Mouse (Mus musculus): ENCODE measurements around the gene Ank2. TPM values are rescaled to one million over a fixed set of nuclear protein-coding genes. Genes with fewer than 3 reads are reported as not detected.

Gene Ank2
- polyA plus RNA-seq, 1 experiment from 2014 or later, result 27.6 TPM

DNA sequence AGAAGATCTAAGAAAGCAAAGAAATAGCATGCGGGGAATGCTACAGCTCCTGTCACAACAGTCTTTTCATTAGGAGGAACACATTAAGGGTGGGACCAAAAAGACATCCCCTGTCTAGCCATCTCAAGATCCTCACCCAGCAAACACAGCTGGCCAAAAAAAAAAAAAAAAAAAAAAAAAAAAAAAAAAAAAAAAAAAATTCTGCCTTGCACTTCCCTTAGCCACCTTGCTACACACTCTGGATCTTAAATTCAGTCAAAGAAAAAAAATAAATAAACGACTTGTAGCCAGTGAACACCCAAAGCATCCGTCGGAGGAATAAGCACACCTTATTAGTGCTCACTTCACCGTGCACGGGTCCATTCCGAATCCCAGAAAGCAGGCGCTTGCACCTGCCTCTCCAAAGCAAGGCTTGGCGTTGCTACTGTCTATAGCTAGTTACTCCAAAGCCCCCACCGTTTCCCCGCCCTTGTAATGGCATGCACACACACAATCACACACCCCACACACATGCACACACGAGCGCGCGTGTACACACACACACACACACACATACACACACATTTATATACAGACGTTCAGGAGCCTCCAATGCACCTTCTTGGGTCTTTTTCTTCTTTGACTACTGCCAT, 273.9 kb downstream of the Ank2 start:
- Histone ChIP-seq H3K4me1 (replicated peaks) (peaks cover 16% of the 10 kb centered on the region), H3K9me3 (no peaks in the 10 kb centered on the region), H3K4me3 (replicated peaks) (peak overlapping the region; percentile 31), H3K27ac (no peak overlapping the region), H3K27me3 (peaks cover 12% of the 10 kb centered on the region), H3K4me2 (peak overlapping the region; percentile 64), H3K36me3 (no peaks in the 10 kb centered on the region), H3K9ac (replicated peaks) (no peak overlapping the region)
- 0 out of 2 replicates have a peak, but pooled peaks have one; percentile 43 for ATAC-seq (ENCODE audit: insufficient number of reproducible peaks, insufficient read depth, low FRiP score, low TSS enrichment, low read depth)
- WGBS, result 19% methylated on average over 16 of the region's 16 CpGs

DNA sequence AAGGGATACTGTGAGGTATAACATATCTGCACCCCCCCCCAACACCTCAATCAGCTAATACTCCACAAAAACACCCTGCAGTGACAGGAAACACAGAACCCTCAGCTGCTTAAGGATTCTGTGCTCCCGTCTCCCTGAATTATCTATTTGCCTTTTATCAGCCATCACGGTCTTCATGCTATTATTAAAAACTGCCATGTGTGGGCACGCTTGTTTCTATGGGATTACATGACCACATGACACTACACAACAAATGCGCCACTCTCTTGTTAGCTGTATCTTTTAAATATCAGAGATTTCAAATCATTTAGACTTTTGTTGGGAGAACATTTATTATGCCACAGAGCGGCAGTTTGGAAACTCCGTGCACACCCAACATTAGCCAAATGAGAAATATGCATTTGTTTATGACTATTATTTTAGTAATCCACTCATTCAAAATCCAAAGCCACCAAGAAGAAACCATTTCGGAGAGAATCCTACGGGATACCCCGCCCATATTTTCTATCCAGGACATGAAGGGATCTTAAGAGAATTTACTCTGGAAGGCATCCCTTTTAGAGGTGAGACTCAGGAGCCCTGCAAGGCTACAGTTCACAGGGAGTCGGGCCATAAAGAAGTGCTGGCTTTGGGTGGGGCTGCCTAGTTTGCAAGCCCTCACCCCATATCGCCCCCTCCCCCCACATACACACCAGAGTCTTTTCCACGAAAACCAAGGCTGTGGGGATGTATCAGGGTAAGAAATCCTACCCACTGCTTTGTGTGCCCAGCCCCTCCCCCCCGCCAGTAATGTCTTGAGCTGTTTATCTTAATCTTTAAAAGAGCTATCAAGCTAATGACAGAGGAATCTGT, 274.6 kb downstream of the Ank2 start:
- no peak for ATAC-seq (ENCODE audit: insufficient number of reproducible peaks, insufficient read depth, low FRiP score, low TSS enrichment, low read depth)
- Histone ChIP-seq H3K36me3 (no peaks in the 10 kb centered on the region), H3K27ac (no peak overlapping the region), H3K9me3 (no peaks in the 10 kb centered on the region), H3K4me1 (replicated peaks) (peaks cover 16% of the 10 kb centered on the region), H3K4me2 (no peak overlapping the region), H3K9ac (replicated peaks) (no peak overlapping the region), H3K27me3 (peaks cover 12% of the 10 kb centered on the region), H3K4me3 (replicated peaks) (no peak overlapping the region)
- WGBS, result 65% methylated on average over 13 of the region's 13 CpGs

DNA sequence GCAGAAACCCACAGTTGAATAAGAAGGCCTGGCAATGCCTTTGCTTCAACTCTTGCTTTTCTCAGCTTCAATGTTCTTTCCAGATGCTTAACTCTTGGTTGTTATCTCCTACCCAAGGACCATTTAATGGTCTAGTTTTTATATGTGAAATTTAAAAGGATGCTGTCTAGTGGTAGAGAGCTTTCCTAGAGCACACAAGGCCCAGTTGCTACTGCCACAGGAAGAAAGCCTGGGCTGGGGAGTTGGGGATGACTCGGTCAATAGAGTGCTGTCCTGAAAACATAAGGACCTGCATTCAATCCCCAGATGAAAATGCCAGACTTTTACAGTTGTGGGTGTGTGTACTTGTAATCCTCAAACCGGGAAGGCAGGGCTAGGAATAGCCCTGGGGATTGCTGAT, 277.1 kb downstream of the Ank2 start:
- 83% methylated on average over 2 of the region's 2 CpGs for WGBS
- H3K4me2 ChIP-seq, result no peak overlapping the region
- H3K27ac ChIP-seq, result no peak overlapping the region
- H3K4me3 ChIP-seq (replicated peaks), result no peak overlapping the region
- no peak overlapping the region for H3K9ac ChIP-seq (replicated peaks)
- ATAC-seq (ENCODE audit: insufficient number of reproducible peaks, insufficient read depth, low FRiP score, low TSS enrichment, low read depth), result no peak
- H3K9me3 ChIP-seq, result no peaks in the 10 kb centered on the region
- H3K4me1 ChIP-seq (replicated peaks), result peaks cover 16% of the 10 kb centered on the region
- no peaks in the 10 kb centered on the region for H3K36me3 ChIP-seq
- peaks cover 12% of the 10 kb centered on the region for H3K27me3 ChIP-seq

DNA sequence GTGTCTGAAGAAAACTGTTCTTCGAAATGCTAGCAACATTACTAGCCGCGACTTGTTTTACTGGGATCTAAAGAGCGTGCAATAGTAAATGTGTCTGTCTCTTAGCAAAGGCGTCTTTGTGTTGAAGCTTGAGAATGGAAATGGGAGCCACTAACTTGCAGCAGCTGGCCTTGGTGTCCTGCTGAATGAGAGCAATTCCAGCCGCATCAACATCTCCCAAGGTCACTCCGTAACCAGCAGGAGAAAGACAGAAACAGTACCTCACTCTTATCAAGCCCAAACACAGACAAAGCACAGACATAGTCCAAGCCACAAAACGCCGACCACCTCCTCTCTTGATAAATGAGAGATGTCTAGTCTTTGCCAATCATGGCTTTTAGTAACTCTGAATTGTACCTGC, 278.3 kb downstream of the Ank2 start:
- Histone ChIP-seq H3K4me2 (no peak overlapping the region), H3K4me3 (replicated peaks) (no peak overlapping the region), H3K36me3 (no peaks in the 10 kb centered on the region), H3K9me3 (no peaks in the 10 kb centered on the region), H3K27me3 (peaks cover 10% of the 10 kb centered on the region), H3K4me1 (replicated peaks) (peaks cover 9% of the 10 kb centered on the region), H3K9ac (replicated peaks) (no peak overlapping the region), H3K27ac (no peak overlapping the region)
- 91% methylated on average over 9 of the region's 9 CpGs for WGBS
- no peak for ATAC-seq (ENCODE audit: insufficient number of reproducible peaks, insufficient read depth, low FRiP score, low TSS enrichment, low read depth)

DNA sequence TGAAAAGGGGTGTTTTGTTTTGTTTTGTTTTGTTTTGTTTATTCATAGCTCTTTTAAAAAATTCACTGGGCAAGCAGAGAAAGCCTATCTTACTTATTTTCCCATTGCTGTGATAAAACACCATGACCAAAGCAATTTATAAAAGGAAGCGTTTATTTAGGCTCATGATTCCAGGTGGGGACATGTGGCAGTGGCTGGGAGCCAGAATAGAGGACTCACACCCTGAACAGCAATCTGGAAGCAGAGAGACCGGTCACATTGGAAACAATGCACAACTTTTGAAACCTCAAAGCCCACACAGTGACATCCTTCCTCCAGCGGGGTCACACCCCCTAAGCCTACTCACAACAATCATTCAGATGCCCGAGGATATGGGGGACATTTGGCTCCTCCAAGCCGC, 285.6 kb downstream of the Ank2 start:
- WGBS, result 64% methylated on average over 5 of the region's 5 CpGs
- Histone ChIP-seq H3K27me3 (no peaks in the 10 kb centered on the region), H3K4me3 (replicated peaks) (no peak overlapping the region), H3K4me1 (replicated peaks) (no peaks in the 10 kb centered on the region), H3K9ac (replicated peaks) (no peak overlapping the region), H3K9me3 (no peaks in the 10 kb centered on the region), H3K36me3 (no peaks in the 10 kb centered on the region), H3K4me2 (no peak overlapping the region), H3K27ac (no peak overlapping the region)
- no peak for ATAC-seq (ENCODE audit: insufficient number of reproducible peaks, insufficient read depth, low FRiP score, low TSS enrichment, low read depth)

DNA sequence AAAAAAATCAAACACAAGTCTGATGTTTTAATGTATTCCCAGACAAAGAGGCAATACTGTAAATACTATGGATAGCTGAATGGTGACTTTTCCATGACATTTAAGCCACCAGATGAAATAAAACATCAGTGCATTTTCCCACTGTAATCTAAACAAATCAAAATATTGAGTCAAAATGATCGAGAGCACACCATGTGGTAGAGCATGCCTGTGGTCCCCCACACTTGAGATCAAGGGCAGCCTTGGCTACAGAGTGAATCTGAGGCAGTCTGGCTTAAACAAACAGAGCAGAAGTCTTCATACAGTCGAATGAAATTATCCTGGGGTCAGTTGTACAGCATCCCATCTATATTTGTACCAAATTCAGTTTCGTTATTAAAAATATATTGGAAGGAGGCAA, 288.0 kb downstream of the Ank2 start:
- H3K9me3 ChIP-seq, result no peaks in the 10 kb centered on the region
- H3K27me3 ChIP-seq, result no peaks in the 10 kb centered on the region
- H3K4me2 ChIP-seq, result no peak overlapping the region
- ATAC-seq (ENCODE audit: insufficient number of reproducible peaks, insufficient read depth, low FRiP score, low TSS enrichment, low read depth), result no peak
- WGBS, result 84% methylated on average over 3 of the region's 3 CpGs
- peaks cover 2% of the 10 kb centered on the region for H3K4me1 ChIP-seq (replicated peaks)
- H3K4me3 ChIP-seq (replicated peaks), result no peak overlapping the region
- no peak overlapping the region for H3K9ac ChIP-seq (replicated peaks)
- H3K27ac ChIP-seq, result no peak overlapping the region
- H3K36me3 ChIP-seq, result no peaks in the 10 kb centered on the region

DNA sequence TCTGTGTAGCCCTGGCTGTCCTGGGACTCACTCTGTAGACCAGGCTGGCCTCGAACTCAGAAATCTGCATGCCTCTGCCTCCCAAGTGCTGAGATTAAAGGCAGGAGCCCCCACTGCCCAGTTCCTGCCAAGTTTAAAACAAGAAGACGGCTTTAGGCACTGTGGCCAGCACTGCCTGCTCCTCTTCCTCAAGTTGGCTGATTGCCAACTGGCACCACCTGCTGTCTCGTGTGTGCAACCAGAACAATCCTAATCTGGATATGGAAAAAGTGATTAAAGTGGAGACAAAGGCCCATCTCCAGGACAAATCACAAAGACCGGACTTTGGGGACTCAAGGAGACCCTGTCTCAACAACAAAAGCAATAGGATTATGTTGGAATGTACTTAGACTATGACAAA, 288.6 kb downstream of the Ank2 start:
- Histone ChIP-seq H3K4me1 (replicated peaks) (peaks cover 7% of the 10 kb centered on the region), H3K4me2 (no peak overlapping the region), H3K4me3 (replicated peaks) (no peak overlapping the region), H3K9ac (replicated peaks) (no peak overlapping the region), H3K36me3 (no peaks in the 10 kb centered on the region), H3K27ac (no peak overlapping the region), H3K27me3 (no peaks in the 10 kb centered on the region), H3K9me3 (no peaks in the 10 kb centered on the region)
- 64% methylated on average over 4 of the region's 4 CpGs for WGBS
- no peak for ATAC-seq (ENCODE audit: insufficient number of reproducible peaks, insufficient read depth, low FRiP score, low TSS enrichment, low read depth)

DNA sequence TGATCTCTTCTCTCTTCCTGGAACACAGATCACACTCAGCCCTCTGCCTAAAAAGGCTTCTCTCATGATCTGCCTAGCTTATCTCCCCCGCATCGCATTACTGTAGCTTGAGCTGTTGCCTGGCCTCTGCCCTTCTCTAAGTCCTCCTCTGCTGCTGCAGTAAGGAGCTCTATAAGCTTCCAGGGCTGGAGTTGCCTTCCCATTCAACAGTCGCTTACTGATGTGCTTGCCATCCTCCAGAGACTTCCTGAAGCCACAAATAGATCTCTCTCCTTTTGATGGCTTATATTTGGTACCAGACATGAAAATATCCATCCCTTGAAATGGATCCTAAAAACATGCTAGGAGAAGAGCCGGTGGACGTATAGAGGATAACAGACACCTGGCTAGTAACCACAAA, 290.3 kb downstream of the Ank2 start:
- no peak overlapping the region for H3K9ac ChIP-seq (replicated peaks)
- no peak for ATAC-seq (ENCODE audit: insufficient number of reproducible peaks, insufficient read depth, low FRiP score, low TSS enrichment, low read depth)
- 84% methylated on average over 5 of the region's 5 CpGs for WGBS

DNA sequence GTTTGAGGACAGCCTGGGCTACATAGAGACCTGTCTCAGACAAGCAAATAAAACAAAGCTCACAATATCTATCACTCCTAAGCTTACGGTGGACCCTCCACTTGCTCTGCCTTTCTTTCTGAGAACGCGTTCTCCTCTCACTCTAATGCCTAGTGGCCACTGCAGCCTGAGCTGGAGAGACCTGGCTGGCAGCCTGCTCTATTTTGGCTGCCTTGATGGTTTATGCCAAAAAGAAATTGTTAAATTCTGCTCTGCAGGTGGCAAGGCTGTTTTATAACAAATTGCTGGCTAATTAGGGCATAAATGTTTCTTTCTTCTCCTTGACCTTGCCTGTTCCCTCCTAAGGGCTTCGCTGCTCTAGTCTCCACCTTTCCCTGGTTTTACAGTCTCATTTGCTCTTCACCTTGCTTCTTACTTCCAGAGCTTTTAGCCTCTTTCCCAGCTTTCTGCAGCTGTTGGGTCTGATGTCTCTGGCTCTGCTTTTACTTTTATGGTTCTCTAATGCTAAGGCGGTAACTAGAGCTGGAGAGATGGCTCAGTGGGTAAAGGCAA, 293.2 kb downstream of the Ank2 start:
- H3K9ac ChIP-seq (replicated peaks), result no peak overlapping the region
- no peaks in the 10 kb centered on the region for H3K27me3 ChIP-seq
- peaks cover 10% of the 10 kb centered on the region for H3K4me1 ChIP-seq (replicated peaks)
- no peak overlapping the region for H3K4me3 ChIP-seq (replicated peaks)
- no peaks in the 10 kb centered on the region for H3K9me3 ChIP-seq
- peak; percentile 58; the same call in 1 of the 2 replicates for ATAC-seq (ENCODE audit: insufficient number of reproducible peaks, insufficient read depth, low FRiP score, low TSS enrichment, low read depth)
- no peak overlapping the region for H3K4me2 ChIP-seq
- no peaks in the 10 kb centered on the region for H3K36me3 ChIP-seq
- WGBS, result 45% methylated on average over 5 of the region's 5 CpGs
- peak overlapping the region; percentile 59 for H3K27ac ChIP-seq

More for the DNA sequence above, 290.3 kb downstream of the Ank2 start:
- Histone ChIP-seq H3K9me3 (no peaks in the 10 kb centered on the region), H3K4me1 (replicated peaks) (peaks cover 10% of the 10 kb centered on the region), H3K27ac (no peak overlapping the region), H3K27me3 (no peaks in the 10 kb centered on the region), H3K36me3 (no peaks in the 10 kb centered on the region), H3K4me3 (replicated peaks) (no peak overlapping the region), H3K4me2 (no peak overlapping the region)

DNA sequence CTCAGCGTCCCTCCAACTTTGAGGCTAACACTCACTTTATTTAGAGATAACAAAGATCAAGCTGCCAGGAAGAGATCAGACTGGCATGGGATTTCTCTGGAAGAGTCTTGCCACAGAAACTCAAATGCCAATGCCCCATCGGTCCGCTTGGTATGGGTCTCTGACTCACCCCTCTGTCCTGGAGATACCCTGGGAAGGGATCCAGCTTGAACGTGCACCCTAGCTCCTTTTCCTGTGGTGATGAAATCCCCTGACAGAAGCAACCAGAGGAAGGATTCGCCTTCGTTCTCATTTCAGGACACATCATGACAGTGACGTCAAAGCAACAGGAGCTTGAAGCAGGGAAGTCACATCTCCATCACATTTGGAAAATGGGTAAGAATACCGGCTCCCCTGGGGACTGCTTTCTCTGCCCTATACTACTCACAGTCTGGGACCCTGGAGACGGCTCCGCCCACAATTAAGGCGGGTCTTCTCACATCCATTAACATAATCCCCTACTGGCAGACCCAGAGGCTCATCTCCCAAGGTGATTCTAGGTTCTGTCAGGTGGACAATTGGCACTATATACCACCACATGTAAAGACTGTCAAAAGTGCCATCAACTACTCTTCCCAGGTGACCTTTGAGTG, 296.6 kb downstream of the Ank2 start:
- Histone ChIP-seq H3K36me3 (no peaks in the 10 kb centered on the region), H3K4me1 (replicated peaks) (peaks cover 10% of the 10 kb centered on the region), H3K4me3 (replicated peaks) (no peak overlapping the region), H3K9me3 (no peaks in the 10 kb centered on the region), H3K9ac (replicated peaks) (no peak overlapping the region), H3K4me2 (no peak overlapping the region), H3K27ac (no peak overlapping the region), H3K27me3 (no peaks in the 10 kb centered on the region)
- no peak for ATAC-seq (ENCODE audit: insufficient number of reproducible peaks, insufficient read depth, low FRiP score, low TSS enrichment, low read depth)
- 44% methylated on average over 11 of the region's 11 CpGs for WGBS

DNA sequence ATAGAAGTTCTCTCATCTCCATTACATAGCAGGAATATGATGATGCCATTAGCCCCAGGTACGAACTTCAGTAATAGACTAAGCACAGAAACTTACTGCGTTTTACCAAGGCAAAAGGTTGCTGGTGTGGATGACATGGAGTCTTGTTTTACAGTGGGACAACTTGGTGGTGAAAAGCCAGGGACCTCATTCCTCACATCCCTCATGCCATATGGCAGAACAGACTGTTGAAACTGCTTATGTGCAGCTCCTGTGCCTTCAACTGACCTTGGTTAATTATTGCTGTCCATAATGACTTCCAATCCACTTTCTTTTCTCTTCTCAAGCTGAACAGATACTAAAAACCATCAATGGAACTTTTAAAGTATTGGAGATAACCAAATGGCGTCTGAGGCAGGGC, 298.4 kb downstream of the Ank2 start:
- H3K4me2 ChIP-seq, result no peak overlapping the region
- H3K9me3 ChIP-seq, result no peaks in the 10 kb centered on the region
- no peaks in the 10 kb centered on the region for H3K27me3 ChIP-seq
- WGBS, result 79% methylated on average over 3 of the region's 3 CpGs
- H3K36me3 ChIP-seq, result no peaks in the 10 kb centered on the region
- H3K27ac ChIP-seq, result no peak overlapping the region
- H3K4me1 ChIP-seq (replicated peaks), result peaks cover 5% of the 10 kb centered on the region
- ATAC-seq (ENCODE audit: insufficient number of reproducible peaks, insufficient read depth, low FRiP score, low TSS enrichment, low read depth), result no peak
- H3K4me3 ChIP-seq (replicated peaks), result no peak overlapping the region
- H3K9ac ChIP-seq (replicated peaks), result no peak overlapping the region
